Mouse (Mus musculus): ENCODE data around the gene Ivl. TPM values are rescaled to one million over a fixed set of nuclear protein-coding genes. Genes with fewer than 3 reads are reported as not detected.

The Ivl gene
- polyA plus RNA-seq, 1 experiment from 2014 or later = not detected

GRCm38 (mm10) chr3:92578652-92579413 is 5.3 kb upstream of the Ivl start:
- no peaks in the 10 kb centered on the region for H3K36me3 ChIP-seq
- no peaks in the 10 kb centered on the region for H3K4me1 ChIP-seq (replicated peaks)
- no peak overlapping the region for H3K27ac ChIP-seq
- no peaks in the 10 kb centered on the region for H3K9me3 ChIP-seq
- H3K4me3 ChIP-seq = no peak overlapping the region
- no peak for DNase-seq (ENCODE audit: low spot score)
- WGBS = 80% methylated on average over 4 of the region's 4 CpGs
- H3K27me3 ChIP-seq (ENCODE audit: insufficient read depth, poor library complexity, severe bottlenecking) = no peaks in the 10 kb centered on the region

GRCm38 (mm10) chr3:92572514-92573155 is 900 bp downstream of the Ivl start:
- no peak overlapping the region for H3K4me3 ChIP-seq
- no peaks in the 10 kb centered on the region for H3K4me1 ChIP-seq (replicated peaks)
- no peak for DNase-seq (ENCODE audit: low spot score)
- WGBS = 69% methylated on average over 2 of the region's 2 CpGs
- no peaks in the 10 kb centered on the region for H3K27me3 ChIP-seq (ENCODE audit: insufficient read depth, poor library complexity, severe bottlenecking)
- no peaks in the 10 kb centered on the region for H3K36me3 ChIP-seq
- H3K9me3 ChIP-seq = no peaks in the 10 kb centered on the region
- no peak overlapping the region for H3K27ac ChIP-seq

DNA sequence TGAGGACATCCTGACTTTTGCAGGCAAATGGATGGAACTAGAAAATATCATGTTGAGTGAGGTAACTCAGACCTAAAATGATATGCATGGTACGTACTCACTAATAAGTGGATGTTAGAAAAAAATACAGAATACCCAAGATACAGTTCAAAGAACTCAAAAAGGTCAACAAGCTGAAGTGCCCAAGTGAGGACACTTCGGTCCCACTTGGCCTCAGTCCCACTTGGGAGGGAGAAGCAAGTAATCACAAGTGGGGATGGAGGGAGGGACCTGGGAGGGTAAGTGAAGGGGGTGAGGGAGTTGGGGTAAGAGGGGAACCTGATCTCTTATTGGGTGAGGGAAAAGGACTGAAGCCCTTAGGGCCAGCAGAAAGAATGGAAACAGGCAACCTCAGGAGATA is 4.8 kb downstream of the Ivl start:
- Histone ChIP-seq H3K36me3 (no peaks in the 10 kb centered on the region), H3K27me3 (ENCODE audit: insufficient read depth, poor library complexity, severe bottlenecking) (no peaks in the 10 kb centered on the region), H3K4me3 (no peak overlapping the region), H3K4me1 (replicated peaks) (no peaks in the 10 kb centered on the region), H3K9me3 (no peaks in the 10 kb centered on the region), H3K27ac (no peak overlapping the region)
- 88% methylated on average over 2 of the region's 2 CpGs for WGBS
- no peak for DNase-seq (ENCODE audit: low spot score)

GRCm38 (mm10) chr3:92565418-92565817 is 8.1 kb downstream of the Ivl start:
- H3K9me3 ChIP-seq = no peaks in the 10 kb centered on the region
- no peaks in the 10 kb centered on the region for H3K36me3 ChIP-seq
- H3K4me3 ChIP-seq = no peak overlapping the region
- no peaks in the 10 kb centered on the region for H3K4me1 ChIP-seq (replicated peaks)
- no peak overlapping the region for H3K27ac ChIP-seq
- H3K27me3 ChIP-seq (ENCODE audit: insufficient read depth, poor library complexity, severe bottlenecking) = no peaks in the 10 kb centered on the region
- DNase-seq (ENCODE audit: low spot score) = no peak

GRCm38 (mm10) chr3:92534411-92534810 is 39.1 kb downstream of the Ivl start, which contains the start of gene 2310046K23Rik:
Gene 2310046K23Rik (minus strand): TSS chr3:92534511.
- WGBS = 87% methylated on average over 3 of the region's 3 CpGs
- DNase-seq (ENCODE audit: low spot score) = no peak
- no peak within 1 kb of the TSS for H3K4me3 ChIP-seq
- H3K27ac ChIP-seq = no peak within 1 kb of the TSS
- H3K27me3 ChIP-seq (ENCODE audit: insufficient read depth, poor library complexity, severe bottlenecking) = no peaks in the 10 kb centered on the region
- no peaks in the 10 kb centered on the region for H3K36me3 ChIP-seq
- H3K4me1 ChIP-seq (replicated peaks) = no peaks in the 10 kb centered on the region
- H3K9me3 ChIP-seq = no peaks in the 10 kb centered on the region

Other genes with a start within 250 kb of the Ivl start
- gene Sprr2d, start 234.6 kb downstream of the Ivl start, polyA plus RNA-seq (2016; fragmentation: Nextera tagmentation; extraction: Ambion mirVana) = not detected in 2 replicates
- gene Sprr2e, start 221.6 kb downstream of the Ivl start, polyA plus RNA-seq (2016; fragmentation: Nextera tagmentation; extraction: Ambion mirVana) = not detected in 2 replicates
- gene Sprr2f, start 208.5 kb downstream of the Ivl start, polyA plus RNA-seq (2016; fragmentation: Nextera tagmentation; extraction: Ambion mirVana) = not detected in 2 replicates
- gene Sprr2h, start 188.1 kb downstream of the Ivl start, polyA plus RNA-seq (2016; fragmentation: Nextera tagmentation; extraction: Ambion mirVana) = not detected in 2 replicates
- not detected in 2 replicates for gene Sprr2i, start 165.7 kb downstream of the Ivl start, polyA plus RNA-seq (2016; fragmentation: Nextera tagmentation; extraction: Ambion mirVana)
- gene Sprr2j-ps, start 155.7 kb downstream of the Ivl start, polyA plus RNA-seq (2016; fragmentation: Nextera tagmentation; extraction: Ambion mirVana) = not detected in 2 replicates
- gene Gm9774, start 144.3 kb downstream of the Ivl start, polyA plus RNA-seq (2016; fragmentation: Nextera tagmentation; extraction: Ambion mirVana) = 8.3 and 9.8 TPM in 2 replicates
- gene Sprr2k, start 141.2 kb downstream of the Ivl start, polyA plus RNA-seq (2016; fragmentation: Nextera tagmentation; extraction: Ambion mirVana) = not detected in 2 replicates
- not detected in 2 replicates for gene Sprr1b, start 134.9 kb downstream of the Ivl start, polyA plus RNA-seq (2016; fragmentation: Nextera tagmentation; extraction: Ambion mirVana)
- gene Sprr3, start 115.0 kb downstream of the Ivl start, polyA plus RNA-seq (2016; fragmentation: Nextera tagmentation; extraction: Ambion mirVana) = not detected in 2 replicates
- gene Sprr1a, start 87.8 kb downstream of the Ivl start, polyA plus RNA-seq (2016; fragmentation: Nextera tagmentation; extraction: Ambion mirVana) = not detected in 2 replicates
- gene Sprr4, start 73.2 kb downstream of the Ivl start, polyA plus RNA-seq (2016; fragmentation: Nextera tagmentation; extraction: Ambion mirVana) = not detected in 2 replicates
- gene 2310046K23Rik, start 39.2 kb downstream of the Ivl start, polyA plus RNA-seq (2016; fragmentation: Nextera tagmentation; extraction: Ambion mirVana) = not detected in 2 replicates
- gene Smcp, start 15.3 kb upstream of the Ivl start, polyA plus RNA-seq (2016; fragmentation: Nextera tagmentation; extraction: Ambion mirVana) = not detected in 2 replicates
- gene 2210017I01Rik, start 33.8 kb upstream of the Ivl start, polyA plus RNA-seq (2016; fragmentation: Nextera tagmentation; extraction: Ambion mirVana) = not detected in 2 replicates
- not detected in 2 replicates for gene Lce6a, start 47.9 kb upstream of the Ivl start, polyA plus RNA-seq (2016; fragmentation: Nextera tagmentation; extraction: Ambion mirVana)
- not detected in 2 replicates for gene Lce1a1, start 74.6 kb upstream of the Ivl start, polyA plus RNA-seq (2016; fragmentation: Nextera tagmentation; extraction: Ambion mirVana)
- gene Lce1b, start 83.2 kb upstream of the Ivl start, polyA plus RNA-seq (2016; fragmentation: Nextera tagmentation; extraction: Ambion mirVana) = not detected in 2 replicates
- gene Lce1a2, start 96.6 kb upstream of the Ivl start, polyA plus RNA-seq (2016; fragmentation: Nextera tagmentation; extraction: Ambion mirVana) = not detected in 2 replicates
- gene Lce1c, start 105.5 kb upstream of the Ivl start, polyA plus RNA-seq (2016; fragmentation: Nextera tagmentation; extraction: Ambion mirVana) = not detected in 2 replicates
- not detected in 2 replicates for gene Lce1d, start 113.5 kb upstream of the Ivl start, polyA plus RNA-seq (2016; fragmentation: Nextera tagmentation; extraction: Ambion mirVana)
- not detected in 2 replicates for gene Lce1e, start 135.3 kb upstream of the Ivl start, polyA plus RNA-seq (2016; fragmentation: Nextera tagmentation; extraction: Ambion mirVana)
- gene Lce1f, start 146.6 kb upstream of the Ivl start, polyA plus RNA-seq (2016; fragmentation: Nextera tagmentation; extraction: Ambion mirVana) = not detected in 2 replicates
- gene Gm38119, start 165.4 kb upstream of the Ivl start, polyA plus RNA-seq (2016; fragmentation: Nextera tagmentation; extraction: Ambion mirVana) = not detected in 2 replicates
- gene Lce1g, start 178.6 kb upstream of the Ivl start, polyA plus RNA-seq (2016; fragmentation: Nextera tagmentation; extraction: Ambion mirVana) = not detected in 2 replicates
- not detected in 2 replicates for gene Lce1h, start 191.3 kb upstream of the Ivl start, polyA plus RNA-seq (2016; fragmentation: Nextera tagmentation; extraction: Ambion mirVana)
- gene Lce1i, start 205.2 kb upstream of the Ivl start, polyA plus RNA-seq (2016; fragmentation: Nextera tagmentation; extraction: Ambion mirVana) = not detected in 2 replicates
- gene Lce1j, start 216.8 kb upstream of the Ivl start, polyA plus RNA-seq (2016; fragmentation: Nextera tagmentation; extraction: Ambion mirVana) = not detected in 2 replicates
- gene Lce1k, start 234.2 kb upstream of the Ivl start, polyA plus RNA-seq (2016; fragmentation: Nextera tagmentation; extraction: Ambion mirVana) = not detected in 2 replicates

Data from hindbrain, embryonic 10.5 days (tissue).